Mouse (Mus musculus) thymus, adult 2 months (tissue): Measurements from ENCODE around the gene Atg101. TPM values are rescaled to one million over a fixed set of nuclear protein-coding genes. Genes with fewer than 3 reads are reported as not detected.

Experiments used
- DNase-seq: peaks from one replicate; pipeline ENCODE4 v3.0.0; 2021
- H3K27ac ChIP-seq: fragments of 200-500 bp; 2 replicates; pipeline ENCODE4 v1.5.1; 2012; ENCODE audit warnings: low read length, control low read depth; ENCODE audit not compliant: control insufficient read depth, insufficient read depth
- H3K27me3 ChIP-seq: fragments of 200-500 bp; 2 replicates; pipeline ENCODE4 v1.6.1; 2012; ENCODE audit warnings: mild to moderate bottlenecking, low read length, moderate library complexity, mixed read lengths; ENCODE audit not compliant: control insufficient read depth, insufficient read depth
- H3K36me3 ChIP-seq: fragments of 200-500 bp; 2 replicates; pipeline ENCODE4 v1.6.1; 2012; ENCODE audit warnings: mild to moderate bottlenecking, low read length, moderate library complexity; ENCODE audit not compliant: control insufficient read depth, insufficient read depth
- H3K4me1 ChIP-seq: fragments of 200-500 bp; replicated peaks from 2 replicates; pipeline ENCODE4 v1.6.1; 2012; ENCODE audit warnings: low read length; ENCODE audit not compliant: control insufficient read depth, insufficient read depth
- H3K4me3 ChIP-seq: fragments of 200-500 bp; 2 replicates; pipeline ENCODE4 v1.5.1; 2012; ENCODE audit warnings: mild to moderate bottlenecking, low read length, control low read depth, moderate library complexity; ENCODE audit not compliant: control insufficient read depth, insufficient read depth
- CTCF ChIP-seq: fragments of 200-500 bp; IDR thresholded peaks from 2 replicates; pipeline ENCODE4 v1.5.1; 2012; ENCODE audit warnings: mild to moderate bottlenecking, control low read depth, low read length, moderate library complexity, borderline replicate concordance; ENCODE audit not compliant: control insufficient read depth, poor library complexity, insufficient read depth; ENCODE audit errors: extremely low read depth
- POLR2A ChIP-seq: fragments of 200-500 bp; IDR thresholded peaks from 2 replicates; pipeline ENCODE4 v1.6.1; 2012; ENCODE audit warnings: mild to moderate bottlenecking, low read length, control low read depth, moderate library complexity; ENCODE audit not compliant: control insufficient read depth, poor library complexity, insufficient read depth; ENCODE audit errors: extremely low read depth
- WGBS: fragments of 180-500 bp; shearing (Covaris S2); methylation state at CpG from one replicate; pipeline ENCODE4 v1.1.7; 2018; 5-methylcytosine and 5-hydroxymethylcytosine counted together
- polyA plus RNA-seq: library from polyadenylated mRNA; depleted of rRNA; stranded (reverse); fragments of >200 nt; gene quantifications from 2 replicates; pipeline ENCODE4 v1.2.3, GENCODE M21; 2012; rRNA removed

Atg101 gene
- polyA plus RNA-seq, result 68.5 and 75.2 TPM in 2 replicates

- H3K4me3 ChIP-seq, result peak within 1 kb of the TSS; percentile 60
- peak; percentile 91 for DNase-seq
- peak; percentile 78; the same call in 1 of the 2 replicates for TF ChIP-seq POLR2A
- TF ChIP-seq CTCF, result peak; percentile 98
- peaks cover 8% of the 10 kb centered on the region for H3K4me1 ChIP-seq
- peaks cover 20% of the 10 kb centered on the region for H3K36me3 ChIP-seq
- peak within 1 kb of the TSS; percentile 56 for H3K27ac ChIP-seq
- H3K27me3 ChIP-seq, result no peaks in the 10 kb centered on the region
- whole genome bisulfite sequencing, result under 1% methylated on average over 61 of the region's 61 CpGs
These were observed at the start of gene Atg101 for GRCm38 (mm10) chr15:101283911-101284750. Atg101 (plus strand) TSS chr15:101284272.

DNA sequence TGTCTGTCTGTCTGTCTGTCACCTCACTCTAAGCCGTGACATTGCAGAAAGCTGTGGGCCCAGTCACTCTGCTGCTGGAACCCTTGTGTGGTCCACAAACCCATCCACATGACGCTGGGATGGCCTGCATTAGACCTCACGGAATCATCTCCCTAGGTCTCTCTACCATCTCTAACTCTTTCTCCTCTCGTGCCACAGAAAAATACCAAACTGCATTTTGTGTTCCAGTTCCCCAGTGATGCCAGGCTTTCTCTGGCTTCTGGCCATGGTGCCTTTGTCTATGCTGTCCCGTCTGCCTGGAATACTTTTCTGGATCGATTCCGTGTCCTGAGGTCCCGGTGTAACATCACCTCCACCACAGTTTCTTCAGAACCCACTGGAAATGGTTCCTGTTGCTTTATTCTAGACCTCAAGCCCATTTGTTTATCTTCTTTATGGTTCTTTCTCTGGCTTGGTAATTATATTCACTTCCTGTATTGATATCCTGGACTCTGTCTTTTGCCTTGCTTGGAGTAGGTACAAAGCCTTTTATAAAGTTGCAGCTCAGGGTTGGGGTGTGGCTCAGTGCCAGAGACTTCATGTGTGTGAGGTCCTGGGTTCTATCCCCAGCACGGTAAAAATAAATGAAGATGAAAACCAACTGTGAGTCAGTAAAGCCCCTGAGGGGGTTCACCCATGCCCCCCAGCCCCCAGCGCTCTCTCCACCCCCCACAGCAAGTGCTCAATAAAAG lies 49.3 kb upstream of the Atg101 start:
- no peaks in the 10 kb centered on the region for H3K36me3 ChIP-seq
- TF ChIP-seq CTCF, result no peak
- TF ChIP-seq POLR2A, result no peak
- 68% methylated on average over 10 of the region's 10 CpGs for WGBS
- no peaks in the 10 kb centered on the region for H3K27me3 ChIP-seq
- no peak for DNase-seq
- no peak overlapping the region for H3K4me3 ChIP-seq
- H3K4me1 ChIP-seq, result peaks cover 43% of the 10 kb centered on the region
- H3K27ac ChIP-seq, result peak overlapping the region; percentile 72

DNA sequence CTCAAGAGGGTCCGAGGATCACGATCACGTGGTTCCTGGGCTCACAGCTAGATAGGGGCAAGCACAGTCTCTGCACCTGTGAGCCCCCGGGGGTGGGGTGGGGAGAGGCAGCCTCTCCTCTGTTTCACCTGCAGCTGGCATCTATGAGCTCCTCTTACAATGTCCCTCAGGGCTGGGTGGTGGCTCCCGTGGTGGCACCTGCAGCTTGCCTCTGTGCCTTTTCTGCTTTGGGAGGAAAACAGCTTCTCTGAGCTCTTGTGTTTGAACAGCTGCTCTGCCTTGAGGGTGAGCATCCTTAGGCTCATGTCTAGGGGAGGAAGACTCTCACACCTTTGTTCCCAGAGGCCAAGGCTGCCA lies 48.8 kb upstream of the Atg101 start:
- Histone ChIP-seq H3K36me3 (no peaks in the 10 kb centered on the region), H3K4me3 (no peak overlapping the region), H3K27ac (peak overlapping the region; percentile 72), H3K4me1 (peaks cover 43% of the 10 kb centered on the region), H3K27me3 (no peaks in the 10 kb centered on the region)
- no peak for TF ChIP-seq POLR2A
- TF ChIP-seq CTCF, result 0 out of 2 replicates have a peak, but pooled peaks have one; percentile 30
- peak; percentile 87 for DNase-seq
- WGBS, result 3% methylated on average over 5 of the region's 5 CpGs

- Histone ChIP-seq H3K36me3 (no peaks in the 10 kb centered on the region), H3K4me1 (peaks cover 44% of the 10 kb centered on the region), H3K27ac (peak overlapping the region; percentile 64), H3K4me3 (no peak overlapping the region), H3K27me3 (no peaks in the 10 kb centered on the region)
- no peak for DNase-seq
- 34% methylated on average over 12 of the region's 12 CpGs for WGBS
- TF ChIP-seq POLR2A (no peak), CTCF (no peak)
These were observed 48.2 kb upstream of the Atg101 start for GRCm38 (mm10) chr15:101235728-101236327.

DNA sequence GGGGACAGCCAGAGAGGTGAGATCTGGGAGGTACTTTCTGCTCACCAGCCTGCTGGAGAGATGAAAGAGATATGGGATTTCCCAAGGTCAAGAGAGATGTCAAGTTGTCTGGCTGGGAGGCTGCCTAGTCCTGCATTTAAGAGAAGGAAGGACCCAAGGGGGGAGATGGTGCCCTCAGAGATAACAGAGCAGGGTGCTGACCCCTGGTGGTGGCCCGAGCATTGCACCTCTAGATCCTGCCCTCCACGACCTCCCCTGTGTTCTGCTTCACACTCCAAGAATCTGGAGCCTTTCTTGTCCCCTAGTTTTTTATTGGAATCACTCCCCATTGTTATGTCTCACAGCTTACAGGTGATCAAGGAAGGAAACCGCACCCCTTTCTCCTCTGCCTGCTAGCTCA lies 47.2 kb upstream of the Atg101 start:
- H3K4me1 ChIP-seq, result peaks cover 48% of the 10 kb centered on the region
- 15% methylated on average over 3 of the region's 3 CpGs for WGBS
- DNase-seq, result peak; percentile 84
- no peaks in the 10 kb centered on the region for H3K36me3 ChIP-seq
- H3K4me3 ChIP-seq, result no peak overlapping the region
- no peaks in the 10 kb centered on the region for H3K27me3 ChIP-seq
- H3K27ac ChIP-seq, result no peak overlapping the region
- peak; percentile 83; the same call in 1 of the 2 replicates for TF ChIP-seq CTCF
- no peak for TF ChIP-seq POLR2A

DNA sequence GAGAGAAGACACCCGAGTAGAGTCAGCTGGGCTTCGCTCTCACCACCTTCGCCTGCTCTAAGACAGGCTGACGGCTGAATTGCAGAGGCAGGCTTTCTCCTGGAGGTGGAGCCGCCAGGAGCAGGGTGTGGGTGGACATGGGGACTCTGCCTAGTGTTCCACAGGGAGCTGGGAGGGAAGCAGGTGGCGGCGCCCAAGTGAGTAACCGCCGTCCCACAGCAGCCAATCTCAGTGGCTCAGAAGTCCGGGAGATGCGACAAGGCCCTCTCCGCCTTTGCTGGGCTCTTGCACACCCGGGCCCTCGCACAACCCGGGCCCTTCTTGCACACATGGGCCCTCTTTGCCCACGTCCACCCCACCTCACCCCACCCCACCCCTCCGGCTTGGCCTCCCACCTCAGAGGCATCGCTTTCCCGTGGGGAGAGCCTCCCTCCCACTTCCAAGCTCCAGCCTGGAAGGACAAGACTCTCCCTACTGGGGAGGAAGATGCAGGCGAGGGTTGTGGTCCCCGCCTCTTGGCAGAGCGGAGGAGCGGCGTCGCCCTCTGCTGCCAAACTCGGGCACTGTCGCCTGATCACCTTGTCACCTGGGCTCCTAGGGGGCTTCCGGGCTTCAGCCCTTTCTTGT lies 45.1 kb upstream of the Atg101 start:
- no peak overlapping the region for H3K4me3 ChIP-seq
- H3K27me3 ChIP-seq, result no peaks in the 10 kb centered on the region
- TF ChIP-seq CTCF (peak; percentile 81; the same call in 1 of the 2 replicates), POLR2A (no peak)
- no peaks in the 10 kb centered on the region for H3K36me3 ChIP-seq
- H3K27ac ChIP-seq, result no peak overlapping the region
- H3K4me1 ChIP-seq, result peaks cover 29% of the 10 kb centered on the region
- 26% methylated on average over 28 of the region's 28 CpGs for whole genome bisulfite sequencing
- peak; percentile 85 for DNase-seq
